29 mouse cellular contexts compared by ENCODE assay signal in the genomic region with DNA sequence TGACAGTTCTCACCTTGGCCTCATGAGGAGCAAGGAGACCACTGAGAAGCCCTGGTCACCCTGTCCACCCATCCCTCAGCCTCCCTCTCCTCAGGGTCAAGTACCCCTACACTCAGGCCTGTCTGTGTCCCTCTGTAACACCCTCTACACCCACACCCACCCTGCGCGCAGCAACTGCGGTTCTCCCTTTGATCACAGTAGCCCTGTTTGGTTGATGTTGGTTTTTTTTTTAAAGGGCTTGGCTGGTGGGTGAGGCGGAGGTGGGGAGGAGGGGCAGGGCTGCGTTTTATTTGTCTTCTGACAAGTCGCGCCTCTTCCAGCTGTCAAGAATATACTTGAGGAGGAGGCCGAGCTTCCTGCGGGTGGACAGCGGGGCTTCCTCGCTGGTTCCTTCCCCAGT. TPM values are rescaled to one million over a fixed set of nuclear protein-coding genes. Genes with fewer than 3 reads are reported as not detected.
DNase-seq lines count a peak whose midpoint lies in the region; ATAC-seq lines count a peak whose summit lies in the region.
"Had no signal": no experiment of that assay in that cellular context is flagged by ENCODE, and none has a peak within 500 bp of the region (broad histone marks: within the 10 kb centered on the region; RNA-seq: fewer than 3 reads in every experiment).

No protein-coding gene starts in this region.

- H3K27me3 ChIP-seq in heart, embryonic 13.5 days (replicated peaks): peaks cover 32% of the 10 kb centered on the region
- H3K27me3 ChIP-seq: hindbrain, embryonic 15.5 days had no signal

- H3K4me1 ChIP-seq in heart, embryonic 13.5 days: peaks cover 6% of the 10 kb centered on the region
- H3K4me1 ChIP-seq: embryonic facial prominence, embryonic 12.5 days; megakaryocyte, embryonic 14.5 days had no signal

- H3K9me3 ChIP-seq in heart, embryonic 13.5 days: no peaks in the 10 kb centered on the region
- H3K9me3 ChIP-seq: forebrain, embryonic 13.5 days; hindbrain, embryonic 15.5 days had no signal

- ATAC-seq in heart, embryonic 13.5 days (ENCODE audit: extremely low read depth, insufficient number of reproducible peaks, low FRiP score, low TSS enrichment): no peak
- ATAC-seq: forebrain, embryonic 13.5 days; liver, postnatal 0 days; midbrain, embryonic 16.5 days had no signal

- peak overlapping the region; percentile 36; the same call in 1 of the 2 replicates for H3K4me2 ChIP-seq in heart, embryonic 13.5 days
- H3K4me2 ChIP-seq: embryonic facial prominence, embryonic 12.5 days; forebrain, embryonic 13.5 days; hindbrain, embryonic 15.5 days had no signal

- 32% methylated on average over 11 of the region's 11 CpGs for WGBS in heart, embryonic 13.5 days

- no peaks in the 10 kb centered on the region for H3K36me3 ChIP-seq in heart, embryonic 13.5 days
- H3K36me3 ChIP-seq: embryonic facial prominence, embryonic 12.5 days; hindbrain, embryonic 15.5 days had no signal

- peak; percentile 39 for DNase-seq in cerebellum, adult 11-12 months
- no peak for DNase-seq in cerebellum, postnatal 14 days
- DNase-seq in heart, adult 11 months: no peak
- DNase-seq in CD4-positive helper T cell, adult 2 months (ENCODE audit: low read depth, low spot score): peak; percentile 67
- peak; percentile 39 for DNase-seq in induced T-regulatory cell, adult 2 months (ENCODE audit: low read depth)
- no peak for DNase-seq in B cell, adult 2 months
- DNase-seq in layer of hippocampus, postnatal 10 days (ENCODE audit: low spot score in 2 of 2): no peak
- DNase-seq: adrenal gland, postnatal 10 days; cerebellum, adult 11 months; gastrocnemius, postnatal 14 days; heart, postnatal 4 days; kidney, adult 2 months; kidney, postnatal 10 days; left cerebral cortex, postnatal 4 days; liver; liver, postnatal 0 days; lung, postnatal 14 days; right cerebral cortex, postnatal 4 days; thymus, adult 18-20 months had no signal

- no peak overlapping the region for H3K27ac ChIP-seq in heart, embryonic 13.5 days (replicated peaks)
- H3K27ac ChIP-seq: embryonic facial prominence, embryonic 12.5 days; forebrain, embryonic 13.5 days; hindbrain, embryonic 15.5 days had no signal

- H3K9ac ChIP-seq in heart, embryonic 13.5 days: no peak overlapping the region
- H3K9ac ChIP-seq: embryonic facial prominence, embryonic 12.5 days; forebrain, embryonic 13.5 days; hindbrain, embryonic 15.5 days; liver, postnatal 0 days had no signal

- no peak overlapping the region for H3K4me3 ChIP-seq in heart, embryonic 13.5 days
- H3K4me3 ChIP-seq: embryonic facial prominence, embryonic 12.5 days; erythroblast, embryonic 14.5 days; forebrain, embryonic 13.5 days; hindbrain, embryonic 15.5 days; left cerebral cortex, adult 2 months; megakaryocyte, embryonic 14.5 days had no signal

RNA-seq across cellular contexts. Expression of a gene that starts 20.4 kb away (rescaled TPM):
- not detected in 2 replicates for polyA plus RNA-seq in heart, embryonic 13.5 days (2015; fragmentation: Nextera tagmentation; extraction: Ambion mirVana)
- total RNA-seq in layer of hippocampus, postnatal 10 days (2021): not detected
- total RNA-seq: heart, postnatal 4 days; layer of hippocampus, adult 8-10 months; left cerebral cortex, postnatal 4 days had no signal
- polyA plus RNA-seq: brain, embryonic 14.5 days; embryonic facial prominence, embryonic 12.5 days; erythroblast, embryonic 14.5 days; hindbrain, embryonic 15.5 days; midbrain, embryonic 16.5 days had no signal

RNA-seq across cellular contexts. Expression of a gene that starts 30.6 kb away (rescaled TPM):
- polyA plus RNA-seq in heart, embryonic 13.5 days (2015; fragmentation: Nextera tagmentation; extraction: Ambion mirVana): 8.3 and 9.8 TPM in 2 replicates
- total RNA-seq in layer of hippocampus, postnatal 10 days (2021): 1 to 10 TPM; 1.3 to 2.3 TPM

RNA-seq across cellular contexts. Expression of a gene that starts 32.3 kb away (rescaled TPM):
- 18.1 and 19.3 TPM in 2 replicates for polyA plus RNA-seq in heart, embryonic 13.5 days (2015; fragmentation: Nextera tagmentation; extraction: Ambion mirVana)
- 10 to 100 TPM; 33.5 to 34.3 TPM for total RNA-seq in layer of hippocampus, postnatal 10 days (2021)

RNA-seq across cellular contexts. Expression of a gene that starts 50.1 kb away (rescaled TPM):
- 0.60 and 0.80 TPM in 2 replicates for polyA plus RNA-seq in heart, embryonic 13.5 days (2015; fragmentation: Nextera tagmentation; extraction: Ambion mirVana)
- 100 to 1,000 TPM; 269 to 279 TPM for total RNA-seq in layer of hippocampus, postnatal 10 days (2021)

Comparison
In these comparisons a context has a peak if more than half of its experiments do, and no peak if none do; other contexts are left out.
1. DNase-seq: peak in cerebellum, adult 11-12 months (single experiment), CD4-positive helper T cell, adult 2 months (single experiment) and induced T-regulatory cell, adult 2 months (single experiment); none in cerebellum, postnatal 14 days (0 of 2), heart, adult 11 months (single experiment), B cell, adult 2 months (0 of 2) and layer of hippocampus, postnatal 10 days (0 of 2).